Mouse (Mus musculus): Measurements from ENCODE around the gene Pign. TPM values are rescaled to one million over a fixed set of nuclear protein-coding genes. Genes with fewer than 3 reads are reported as not detected.

The Pign gene
- total and polyA plus RNA-seq, 3 experiments = 23.9 to 59.9 (median 30.4) TPM

DNA sequence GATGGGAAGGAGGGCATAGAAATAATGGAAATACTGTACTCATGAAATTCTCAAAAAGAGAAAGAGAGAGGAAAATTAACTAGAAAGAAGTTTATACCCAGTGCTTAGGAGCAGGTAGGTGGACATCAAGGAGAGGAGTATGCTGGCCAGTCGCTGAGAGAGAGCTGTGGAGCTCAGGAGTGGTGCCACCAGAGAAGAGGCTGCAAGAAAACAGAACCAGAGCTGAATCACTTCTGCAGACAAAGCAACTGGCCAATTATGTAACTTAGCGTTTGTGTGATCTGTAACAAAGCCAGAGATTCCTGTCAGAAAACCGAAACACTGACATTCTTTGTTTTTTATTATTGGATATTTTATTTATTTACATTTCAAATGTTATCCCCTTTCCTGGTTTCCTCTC, 97.4 kb downstream of the Pign start:
- no peaks in the 10 kb centered on the region for H3K9me3 ChIP-seq (replicated peaks; ENCODE audit: low read length)
- in situ Hi-C loops (cut with MboI; ENCODE audit: low pct_ligation_motif_present, low pct_unique_long_range_greater_than_20kb, low sequenced_read_pairs) (no loop called here), dilution Hi-C loops (cut with MboI; ENCODE audit: extremely low pct_ligation_motif_present, extremely low pct_unique_long_range_greater_than_20kb, low sequenced_read_pairs) (no loop called here)
- H3K4me2 ChIP-seq (ENCODE audit: insufficient read depth, low read depth, poor library complexity, severe bottlenecking) = no peak overlapping the region
- H3K36me3 ChIP-seq (replicated peaks in 1 of 2; ENCODE audit: control insufficient read depth in 1 of 2, insufficient read depth in 1 of 2, low read length in 1 of 2) = peaks cover 14% of the 10 kb centered on the region in 2 experiments
- no peaks in the 10 kb centered on the region for H3K27me3 ChIP-seq (replicated peaks)
- H3K4me3 ChIP-seq (replicated peaks in 1 of 3; ENCODE audit: low read depth in 2 of 3, low read length in 2 of 3, poor library complexity in 1 of 3) = no peak overlapping the region
- DNase-seq (ENCODE audit: extremely low read depth) = no peak
- no peaks in the 10 kb centered on the region for H3K79me2 ChIP-seq (replicated peaks; ENCODE audit: control insufficient read depth, extremely low read depth, insufficient read depth, poor library complexity, severe bottlenecking)
- no peak overlapping the region for H3K27ac ChIP-seq (ENCODE audit: insufficient read depth, low read depth)
- no peaks in the 10 kb centered on the region for H3K4me1 ChIP-seq (ENCODE audit: control insufficient read depth in 1 of 2, insufficient read depth in 2 of 2)
- TF ChIP-seq ELF1 (IDR thresholded peaks at IDR 0.05; ENCODE audit: low read depth, low read length) (no peak), UBTF (IDR thresholded peaks at IDR 0.05; ENCODE audit: low read depth, low read length) (no peak), MAFK (IDR thresholded peaks at IDR 0.05; ENCODE audit: insufficient replicate concordance, low read length) (no peak), ZMIZ1 (IDR thresholded peaks at IDR 0.05; ENCODE audit: low read depth, low read length) (no peak), TCF12 (IDR thresholded peaks at IDR 0.05; ENCODE audit: low read depth, low read length) (no peak), MXI1 (IDR thresholded peaks at IDR 0.05; ENCODE audit: low read depth, low read length) (no peak), POLR2AphosphoS2 (IDR thresholded peaks at IDR 0.05; ENCODE audit: low read depth, low read length) (no peak), USF2 (conservative IDR thresholded peaks at IDR 0.05; ENCODE audit: low read depth, low read length) (no peak), IRF4 (IDR thresholded peaks at IDR 0.05; ENCODE audit: low read depth, low read length) (no peak), RAD21 (IDR thresholded peaks at IDR 0.05; ENCODE audit: low read depth, low read length) (no peak), RCOR1 (conservative IDR thresholded peaks at IDR 0.05; ENCODE audit: low read depth, low read length) (no peak)
- H3K9ac ChIP-seq (ENCODE audit: insufficient read depth, low read depth) = no peak overlapping the region

DNA sequence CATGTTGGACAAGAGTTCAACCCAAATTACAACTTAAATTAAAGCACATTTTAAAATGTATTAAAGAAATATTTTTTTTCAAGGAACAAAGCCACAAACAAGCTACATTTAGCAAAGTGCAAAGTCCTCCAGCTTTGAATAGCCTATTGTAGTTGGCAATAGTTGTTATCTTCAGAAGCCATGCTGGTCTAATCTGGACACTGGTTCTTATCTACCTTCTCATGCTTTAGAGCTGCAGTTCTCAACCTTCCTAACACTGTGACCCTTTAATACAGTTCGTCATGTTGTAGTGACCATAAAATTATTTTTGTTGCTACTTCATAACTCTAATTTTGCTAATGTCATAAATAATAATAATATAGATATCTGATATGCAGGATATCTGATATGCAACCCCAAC, 99.2 kb downstream of the Pign start:
- Histone ChIP-seq H3K27me3 (replicated peaks) (no peaks in the 10 kb centered on the region), H3K36me3 (replicated peaks in 1 of 2; ENCODE audit: control insufficient read depth in 1 of 2, insufficient read depth in 1 of 2, low read length in 1 of 2) (peaks cover 14% of the 10 kb centered on the region in 2 experiments), H3K4me2 (ENCODE audit: insufficient read depth, low read depth, poor library complexity, severe bottlenecking) (no peak overlapping the region), H3K9ac (ENCODE audit: insufficient read depth, low read depth) (no peak overlapping the region), H3K4me3 (replicated peaks in 1 of 3; ENCODE audit: low read depth in 2 of 3, low read length in 2 of 3, poor library complexity in 1 of 3) (no peak overlapping the region), H3K4me1 (ENCODE audit: control insufficient read depth in 1 of 2, insufficient read depth in 2 of 2) (no peaks in the 10 kb centered on the region), H3K27ac (ENCODE audit: insufficient read depth, low read depth) (no peak overlapping the region), H3K79me2 (replicated peaks; ENCODE audit: control insufficient read depth, extremely low read depth, insufficient read depth, poor library complexity, severe bottlenecking) (no peaks in the 10 kb centered on the region), H3K9me3 (replicated peaks; ENCODE audit: low read length) (no peaks in the 10 kb centered on the region)
- dilution Hi-C loops (cut with MboI; ENCODE audit: extremely low pct_ligation_motif_present, extremely low pct_unique_long_range_greater_than_20kb, low sequenced_read_pairs) (no loop called here), in situ Hi-C loops (cut with MboI; ENCODE audit: low pct_ligation_motif_present, low pct_unique_long_range_greater_than_20kb, low sequenced_read_pairs) (no loop called here)
- no peak for DNase-seq (ENCODE audit: extremely low read depth)
- TF ChIP-seq TCF12 (IDR thresholded peaks at IDR 0.05; ENCODE audit: low read depth, low read length) = no peak
- TF ChIP-seq JUND (conservative IDR thresholded peaks at IDR 0.05; ENCODE audit: low read depth, low read length) = no peak
- TF ChIP-seq USF2 (conservative IDR thresholded peaks at IDR 0.05; ENCODE audit: low read depth, low read length) = no peak
- TF ChIP-seq MAFK (IDR thresholded peaks at IDR 0.05; ENCODE audit: insufficient replicate concordance, low read length) = no peak
- TF ChIP-seq NRF1 (IDR thresholded peaks at IDR 0.05; ENCODE audit: low read depth, low read length) = no peak
- no peak for TF ChIP-seq USF1 (IDR thresholded peaks at IDR 0.05; ENCODE audit: low read depth, low read length)
- no peak for TF ChIP-seq JUN (IDR thresholded peaks at IDR 0.05; ENCODE audit: insufficient read depth, low read depth, low read length)
